Mouse (Mus musculus) heart, postnatal 25 days (tissue): ENCODE results near the gene Inmt. TPM values are rescaled to one million over a fixed set of nuclear protein-coding genes. Genes with fewer than 3 reads are reported as not detected.
A peak's percentile ranks its signal among the peaks of the same experiment; 100 is the strongest.
"Not testable (repeated sequence)": the region's sequence is repeated elsewhere in the genome, so short reads cannot be mapped to it uniquely, and the experiment has no call there.

ENCODE experiments used
- DNase-seq: peaks from one replicate; pipeline ENCODE4 v3.0.0; 2022; ENCODE audit warnings: low spot score
- intact Hi-C: fragments of 180-260 bp; cut with DNase I; formaldehyde crosslinking; loops from one replicate; pipeline ENCODE4 v1.15.1; 2025
- total RNA-seq, 2 experiments: library from RNA; stranded (reverse); gene quantifications; 2 replicates each; pipeline ENCODE4 v1.2.3; 2021

Inmt gene
- total RNA-seq = 10 to 100 TPM in 1 of 2 experiments, 1 to 10 TPM in 1; 9.5 to 10.2 TPM

DNA sequence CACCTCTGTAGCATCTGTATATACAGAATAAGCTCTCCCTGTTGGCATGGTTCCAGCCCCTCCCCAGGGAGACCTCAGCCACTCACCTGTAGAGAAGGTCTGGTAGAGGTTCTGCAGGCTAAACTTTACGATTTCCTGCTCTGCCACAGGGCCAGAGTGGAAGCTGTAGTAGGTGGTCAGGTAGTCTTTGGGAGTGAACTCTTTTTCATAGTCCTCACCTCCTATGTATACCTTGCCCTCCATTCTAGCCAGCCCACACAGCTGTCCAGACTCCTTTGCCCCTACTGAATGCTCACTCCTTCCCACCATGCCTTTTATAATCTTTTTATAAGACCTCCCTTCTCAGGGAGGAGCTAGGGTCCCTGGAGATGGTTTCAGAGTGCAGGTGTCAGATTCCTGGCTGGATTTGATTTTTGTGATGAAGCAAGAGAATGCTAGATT, at the start of gene Inmt:
Gene Inmt (minus strand): TSS at position 303 of the 441 bp plus-strand sequence.
- intact Hi-C loops = loop anchor here (5.0 kb wide), 1 partner anchor 362 kb away; no protein-coding TSS in a partner anchor

DNA sequence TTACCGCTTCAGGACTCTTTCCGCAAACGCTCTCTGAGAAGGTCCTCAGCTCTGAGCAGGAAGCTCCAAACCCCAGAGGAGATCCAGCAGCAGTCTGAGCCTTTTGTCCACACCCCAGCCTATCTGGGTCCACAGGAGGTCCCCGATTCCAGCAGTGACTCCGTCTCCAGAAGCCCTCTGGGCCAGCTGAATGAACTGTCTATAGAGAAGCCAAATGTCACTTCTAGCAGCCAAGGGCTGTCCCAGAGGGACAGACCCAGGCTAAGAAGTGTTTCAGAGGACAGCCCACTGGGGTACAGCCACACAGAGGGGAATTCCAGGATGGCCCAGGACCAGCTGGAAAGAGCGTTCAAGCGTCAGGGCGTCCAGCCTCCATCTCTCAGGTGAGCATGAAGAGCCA, 49.1 kb upstream of the Inmt start:
- intact Hi-C loops = no loop called here
- DNase-seq = no peak

More for the DNA sequence above, at the start of gene Inmt:
- DNase-seq = no peak

DNA sequence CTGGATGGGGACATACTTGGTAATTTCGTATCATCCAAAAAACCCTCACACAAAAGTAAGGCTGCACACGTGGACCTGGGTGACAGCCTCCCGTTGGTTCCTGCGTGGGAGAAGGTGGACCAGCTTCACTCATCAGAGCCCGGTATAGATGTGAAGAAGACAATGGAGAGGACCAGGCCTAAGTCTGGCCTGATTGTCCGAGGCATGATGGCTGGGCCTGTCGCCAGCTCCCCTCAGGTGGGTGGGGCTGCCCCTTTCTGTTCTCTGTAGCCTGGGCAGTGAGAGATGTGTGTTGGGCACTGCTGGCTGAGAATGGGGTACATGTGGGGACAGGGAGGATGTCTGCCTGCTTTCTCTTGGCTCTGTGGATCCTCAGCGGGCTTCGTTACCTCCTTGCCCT, 43.4 kb upstream of the Inmt start:
- intact Hi-C loops = no loop called here
- DNase-seq = no peak

DNA sequence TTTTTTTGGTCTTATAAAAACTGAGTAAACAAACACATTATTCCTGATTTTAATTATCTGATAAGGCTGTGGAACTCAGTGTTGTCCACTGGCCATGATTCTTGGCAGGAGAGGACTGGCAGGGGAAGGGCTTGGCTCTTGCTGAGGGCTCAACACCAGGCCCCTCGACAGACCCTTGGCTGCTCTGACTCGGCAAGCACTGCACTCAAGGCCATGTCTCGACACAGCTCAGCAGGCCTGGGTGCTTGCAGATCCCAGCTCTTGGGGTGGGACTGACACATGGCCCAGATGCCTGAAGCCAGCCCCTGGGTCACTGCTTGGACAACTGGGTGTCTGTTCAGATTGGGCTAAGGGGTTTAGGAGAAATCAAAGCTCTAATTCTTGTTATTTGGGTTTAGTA, 39.7 kb upstream of the Inmt start:
- DNase-seq = peak; percentile 62
- intact Hi-C loops = no loop called here

DNA sequence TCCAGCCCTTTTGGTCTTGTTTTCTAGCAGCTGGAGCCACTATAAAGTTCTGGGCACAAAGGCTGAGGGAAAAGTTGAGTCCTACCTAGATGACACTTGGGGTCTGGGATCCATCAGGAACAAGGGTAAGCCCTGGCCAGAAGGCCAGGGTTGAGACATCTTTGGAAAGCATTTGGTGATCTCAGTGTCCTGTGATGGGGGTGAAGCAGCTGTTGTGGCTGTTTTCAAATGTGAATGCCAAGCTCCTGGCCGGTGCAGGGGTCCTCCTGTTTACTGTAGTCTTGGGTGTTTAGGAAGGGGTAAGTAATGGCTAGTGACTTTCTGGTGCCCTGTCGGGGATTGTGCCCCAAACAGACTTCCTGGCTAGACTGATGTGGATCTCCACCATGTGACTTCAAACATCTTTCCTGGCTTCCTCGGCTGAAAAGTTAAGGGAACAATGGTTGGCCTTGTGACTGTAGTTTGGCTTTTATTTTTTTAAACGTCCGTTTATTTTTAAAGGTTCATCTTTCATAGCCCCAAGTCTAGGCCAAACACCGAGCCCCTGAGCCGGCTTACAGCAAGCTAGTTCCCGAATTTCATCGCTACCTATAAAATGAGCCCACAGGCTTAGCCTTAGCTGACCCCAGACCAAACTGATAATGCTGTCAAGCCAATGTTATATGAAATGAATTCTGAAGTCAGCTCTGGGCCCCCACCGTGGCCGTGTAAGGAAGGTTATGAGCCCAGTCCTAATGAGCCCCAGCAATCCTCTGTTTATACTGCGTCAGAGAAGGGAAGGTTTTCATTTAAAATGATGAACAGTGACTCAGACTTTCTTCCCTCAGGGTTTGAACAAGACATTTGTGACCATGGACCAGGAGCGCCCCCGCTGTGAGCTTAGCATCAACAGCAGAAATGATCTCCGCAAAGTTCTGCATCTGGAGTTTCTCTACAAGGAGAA, 35.9 kb upstream of the Inmt start:
- intact Hi-C loops = no loop called here
- peak; percentile 40 for DNase-seq

DNA sequence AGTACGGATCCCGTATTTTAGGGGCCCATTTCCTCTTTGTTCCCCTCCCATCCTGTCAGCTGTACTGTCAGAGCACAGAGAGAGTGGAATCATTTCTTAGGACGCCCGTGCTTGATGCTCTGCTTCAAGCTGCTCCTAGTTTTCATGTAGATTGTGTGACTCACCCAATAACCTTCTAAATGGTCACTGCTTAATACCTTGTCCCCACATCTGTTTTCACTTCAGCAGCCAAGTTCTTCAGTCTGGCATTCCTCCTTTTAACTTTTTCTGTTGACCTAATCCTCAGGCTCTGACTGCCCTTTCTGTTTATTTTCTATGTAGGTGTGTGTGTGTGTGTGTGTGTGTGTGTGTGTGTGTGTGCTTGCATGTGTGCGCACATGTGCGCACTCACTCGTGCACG, 32.9 kb upstream of the Inmt start:
- intact Hi-C loops = no loop called here
- no peak for DNase-seq

DNA sequence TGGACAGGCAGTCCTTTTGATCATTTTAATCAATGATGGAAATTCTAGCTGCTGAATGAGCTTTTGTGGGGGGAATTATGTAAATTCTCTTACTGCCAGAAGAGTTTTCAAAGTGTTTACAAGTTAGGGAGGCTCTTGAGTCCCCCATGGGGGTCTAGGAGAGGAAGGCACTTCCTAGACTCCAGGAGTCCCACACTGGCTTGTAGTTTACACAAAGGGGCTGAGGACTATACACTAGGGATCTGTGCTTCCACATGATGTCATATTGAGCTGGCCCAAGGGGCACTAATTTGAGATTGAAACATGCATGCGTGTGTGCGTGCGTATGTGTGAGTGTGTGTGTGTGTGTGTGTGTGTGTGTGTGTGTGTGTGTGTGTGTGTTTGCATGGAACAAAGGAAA, 29.1 kb upstream of the Inmt start:
- intact Hi-C loops = no loop called here

DNA sequence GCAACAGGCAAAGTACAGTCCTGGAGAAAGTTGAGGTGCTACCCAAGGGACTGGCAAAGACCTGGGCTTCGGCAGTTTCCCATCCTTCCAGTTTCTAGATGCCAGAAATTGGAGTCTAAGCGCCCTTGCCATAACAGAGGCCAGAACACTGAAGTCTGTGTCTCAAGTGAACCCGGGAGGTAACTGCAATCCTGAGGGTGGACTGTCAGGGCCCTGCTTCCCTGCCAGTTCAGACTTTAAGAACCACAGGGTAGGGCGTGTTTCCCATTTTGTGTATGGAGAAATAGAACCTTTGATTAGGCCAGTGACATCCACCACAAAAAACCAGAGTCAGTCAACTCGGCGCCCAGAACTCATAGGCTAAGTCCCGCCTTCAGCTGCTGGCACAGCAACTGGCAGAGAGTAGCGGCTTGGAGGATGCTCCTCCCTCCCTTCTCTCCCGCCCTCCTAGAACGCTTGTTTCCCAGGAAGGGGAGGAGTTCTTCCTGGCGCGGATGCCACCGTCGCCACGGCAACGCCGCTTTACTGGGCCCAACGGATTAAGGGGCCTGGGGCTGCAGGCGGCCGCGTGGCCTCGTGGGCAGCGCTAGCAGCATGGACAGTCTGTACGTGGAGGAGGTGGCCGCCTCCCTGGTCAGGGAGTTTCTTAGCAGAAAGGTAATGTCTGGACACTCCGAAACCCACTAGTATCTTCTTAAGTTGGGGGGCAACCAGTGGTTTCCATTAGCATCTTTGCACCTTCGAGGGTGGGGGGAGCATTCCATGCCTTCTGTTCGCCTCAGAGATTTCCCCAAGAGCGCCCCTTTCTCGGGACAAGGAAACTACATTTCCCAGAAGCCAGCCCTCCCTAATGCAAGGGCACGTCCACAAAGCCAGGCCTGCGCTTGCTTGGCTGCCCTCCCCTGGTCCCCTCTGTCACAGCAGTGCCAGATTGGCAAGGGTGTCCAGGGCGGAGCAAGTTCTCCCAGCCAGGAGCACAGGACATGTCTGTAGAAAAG, 28.4 kb upstream of the Inmt start, which contains the start of gene Mindy4:
Gene Mindy4 (plus strand): TSS at position 471 of the 998 bp plus-strand sequence.
- intact Hi-C loops = no loop called here
- peak; percentile 89 for DNase-seq

More for the DNA sequence above, 29.1 kb upstream of the Inmt start:
- DNase-seq = no peak

DNA sequence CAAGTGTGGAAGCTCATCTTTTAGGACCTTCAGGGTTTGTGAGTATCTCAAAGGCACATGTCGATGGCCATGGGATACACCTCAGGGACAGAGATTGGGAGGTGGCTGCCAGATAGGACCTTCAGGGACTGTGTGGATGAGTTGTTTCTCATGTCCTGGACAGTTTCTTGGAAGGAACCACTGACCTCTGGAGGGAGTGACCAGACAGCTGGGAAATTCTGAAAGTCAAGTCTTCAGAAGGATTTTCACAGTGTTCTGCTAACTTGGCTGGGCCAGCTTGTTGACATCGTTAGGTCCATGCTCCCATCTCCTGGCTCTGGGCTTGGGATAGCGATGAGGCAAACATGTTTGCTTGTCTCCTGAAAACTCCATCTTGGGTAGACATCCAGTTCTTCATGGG, 24.2 kb upstream of the Inmt start:
- intact Hi-C loops = no loop called here
- peak; percentile 48 for DNase-seq

DNA sequence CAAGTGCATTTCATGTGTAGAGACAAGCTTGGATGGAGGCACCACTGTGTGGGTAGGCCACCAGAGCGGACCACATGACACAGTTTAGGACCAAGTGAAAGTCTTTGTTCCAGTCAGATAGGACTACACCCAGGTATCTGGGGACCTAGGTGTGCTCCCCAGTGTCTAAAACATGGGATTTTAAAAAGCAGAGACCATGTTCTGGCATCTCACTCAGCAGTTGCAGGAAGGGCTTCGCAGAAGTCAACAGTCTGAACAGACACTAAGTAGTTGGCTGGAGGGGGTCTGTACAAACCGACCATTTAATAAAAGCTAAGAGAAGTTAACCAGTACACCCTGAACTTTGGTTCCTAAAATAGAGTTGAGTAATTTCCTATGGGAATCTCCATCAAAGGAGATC, 18.3 kb upstream of the Inmt start:
- no peak for DNase-seq

DNA sequence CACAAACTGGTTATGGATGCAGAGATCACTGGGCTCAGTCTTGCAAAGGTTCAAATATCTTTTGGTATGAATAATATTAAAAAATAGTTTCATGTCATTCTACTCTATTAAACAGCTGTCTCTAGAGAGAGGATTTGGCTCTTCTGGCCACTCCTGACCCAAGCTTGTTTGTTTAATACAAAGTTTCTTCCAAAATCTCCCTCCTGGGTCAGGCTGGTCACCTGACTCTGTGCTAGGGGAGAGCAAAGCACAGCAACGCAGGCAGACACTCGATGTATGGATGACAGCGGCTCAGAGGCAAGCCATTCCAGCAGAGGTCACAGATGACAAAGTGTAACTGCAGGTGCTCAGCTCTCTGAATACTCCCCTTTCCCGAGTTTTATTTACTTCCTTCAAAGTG, 16.7 kb upstream of the Inmt start:
- DNase-seq = no peak

More for the DNA sequence above, 18.3 kb upstream of the Inmt start:
- intact Hi-C loops = no loop called here

DNA sequence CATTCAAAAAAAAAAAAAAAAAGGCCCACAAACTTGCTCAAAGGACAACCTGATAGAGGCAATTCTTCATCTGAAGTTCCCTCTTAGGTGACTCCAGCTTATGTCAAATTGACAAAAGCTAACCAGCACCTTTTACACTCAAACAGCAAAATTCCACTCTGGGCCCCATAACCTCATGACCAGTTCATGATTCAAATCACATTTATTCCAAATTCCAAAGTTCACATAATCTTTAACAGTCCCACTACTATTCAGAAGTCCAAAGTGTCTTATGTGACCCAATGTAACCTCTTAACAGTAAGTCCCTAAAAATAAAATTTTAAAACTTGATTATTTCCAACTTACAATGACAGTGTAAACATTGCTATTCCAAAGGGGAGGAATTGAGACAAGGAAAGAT, 14.6 kb upstream of the Inmt start:
- intact Hi-C loops = no loop called here

More for the DNA sequence above, 16.7 kb upstream of the Inmt start:
- intact Hi-C loops = no loop called here

DNA sequence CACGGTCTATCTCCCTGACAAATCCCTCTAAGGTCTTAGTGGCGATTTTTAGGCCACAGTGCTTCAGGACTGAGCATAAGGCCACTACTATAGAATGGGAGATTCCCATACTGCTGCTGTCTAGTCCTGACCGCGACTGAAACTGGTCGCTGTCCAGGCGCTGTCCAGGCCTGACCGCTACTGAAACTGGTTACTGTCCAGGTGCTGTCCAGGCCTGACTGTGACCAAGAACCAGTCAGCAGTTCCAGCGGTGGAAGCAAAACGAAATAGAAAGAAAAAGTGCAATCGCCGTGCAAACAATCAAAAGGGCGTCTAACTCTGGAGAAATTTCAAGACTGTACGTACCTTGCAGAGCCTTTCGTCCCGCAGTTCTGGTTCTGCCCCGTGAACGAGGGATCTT, 13.0 kb upstream of the Inmt start:
- intact Hi-C loops, DNase-seq: not testable (repeated sequence)

More for the DNA sequence above, 14.6 kb upstream of the Inmt start:
- no peak for DNase-seq

DNA sequence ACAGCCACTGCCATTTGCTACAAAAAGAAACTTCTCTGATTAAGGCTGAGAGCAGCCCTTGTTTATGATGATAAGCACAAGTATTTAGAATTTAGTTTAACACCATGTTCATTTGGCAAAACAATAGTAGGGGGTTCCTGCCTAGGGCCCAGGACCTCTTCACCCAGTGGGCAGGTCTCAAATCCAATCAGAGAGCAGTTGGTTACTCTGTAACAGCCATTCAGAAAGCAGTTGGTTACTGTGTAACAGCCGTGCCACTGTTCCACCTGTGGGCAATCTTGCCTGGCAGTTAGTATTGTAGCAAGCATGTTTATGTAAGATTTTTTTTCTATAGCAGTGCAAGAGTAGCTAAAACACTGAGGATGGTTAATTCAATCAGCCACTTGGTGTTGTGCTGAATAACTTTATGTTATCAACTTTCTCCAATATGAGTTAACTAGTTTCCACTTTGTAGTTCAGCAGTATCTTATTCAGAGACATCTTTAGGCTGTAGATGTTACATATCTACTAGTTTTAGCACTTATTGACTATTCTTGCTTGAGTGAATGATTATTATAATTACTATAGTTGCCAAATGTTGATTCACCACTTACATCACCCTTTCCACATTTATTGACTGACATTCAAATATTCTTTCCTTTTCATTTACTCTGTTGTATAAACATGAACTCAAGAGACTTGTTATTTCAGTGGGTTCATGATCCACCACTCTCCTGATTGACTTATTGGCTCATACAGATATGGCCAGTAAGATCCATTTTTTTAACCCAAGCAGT, 8.0 kb upstream of the Inmt start:
- intact Hi-C loops = no loop called here

DNA sequence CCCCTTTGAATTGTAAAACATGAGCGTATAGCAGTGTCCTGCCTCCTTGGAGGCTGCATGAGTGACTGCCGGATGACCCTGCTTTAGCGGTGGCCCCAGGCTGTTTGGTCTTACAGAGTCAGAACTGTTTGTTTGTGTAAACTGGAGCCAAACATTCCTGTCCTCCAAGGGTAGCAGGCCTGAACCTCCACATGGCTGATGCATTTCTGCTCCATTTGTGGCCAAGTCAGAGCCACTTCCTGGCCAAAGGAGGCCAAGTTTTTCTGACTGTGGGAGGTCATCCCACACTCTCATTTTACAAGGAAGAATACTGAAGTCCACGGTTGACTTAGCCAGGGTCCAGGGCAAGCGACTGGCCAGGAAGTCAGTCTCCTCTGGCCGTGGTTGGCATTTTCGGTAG, 4.7 kb upstream of the Inmt start:
- intact Hi-C loops = no loop called here
- DNase-seq = peak; percentile 21

More for the DNA sequence above, 8.0 kb upstream of the Inmt start:
- no peak for DNase-seq

DNA sequence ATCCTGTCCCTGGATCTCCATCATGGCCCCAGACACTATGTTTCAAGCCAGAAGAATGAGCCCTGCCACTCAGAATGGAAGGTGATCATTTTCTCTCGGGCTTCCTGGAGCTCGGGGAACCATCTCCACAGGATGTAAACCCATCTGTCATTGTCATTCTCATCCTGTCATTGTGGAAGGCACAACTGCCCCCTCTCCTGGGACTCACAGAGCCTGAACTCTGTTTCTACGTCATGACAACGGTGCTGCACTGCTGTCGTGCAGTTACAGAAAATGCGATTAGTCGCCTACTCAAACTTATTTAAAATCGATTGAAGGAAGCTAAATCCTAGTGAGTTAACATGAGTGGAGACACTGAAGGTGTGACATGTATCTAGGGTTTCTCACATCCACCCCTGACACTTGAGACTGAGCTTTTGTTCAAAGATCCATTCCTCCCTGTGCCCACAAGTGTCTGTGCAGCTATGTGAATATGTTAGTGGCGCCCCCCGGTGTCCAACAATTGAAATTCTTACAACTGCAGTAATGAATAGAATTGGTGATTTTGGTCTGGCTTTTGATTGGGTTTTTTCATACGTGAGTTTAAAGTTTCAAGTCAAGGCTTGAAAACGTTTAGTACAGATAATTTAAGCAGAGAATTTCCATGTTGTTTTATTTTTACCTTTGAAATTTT, 2.4 kb upstream of the Inmt start:
- no peak for DNase-seq
- intact Hi-C loops = no loop called here

DNA sequence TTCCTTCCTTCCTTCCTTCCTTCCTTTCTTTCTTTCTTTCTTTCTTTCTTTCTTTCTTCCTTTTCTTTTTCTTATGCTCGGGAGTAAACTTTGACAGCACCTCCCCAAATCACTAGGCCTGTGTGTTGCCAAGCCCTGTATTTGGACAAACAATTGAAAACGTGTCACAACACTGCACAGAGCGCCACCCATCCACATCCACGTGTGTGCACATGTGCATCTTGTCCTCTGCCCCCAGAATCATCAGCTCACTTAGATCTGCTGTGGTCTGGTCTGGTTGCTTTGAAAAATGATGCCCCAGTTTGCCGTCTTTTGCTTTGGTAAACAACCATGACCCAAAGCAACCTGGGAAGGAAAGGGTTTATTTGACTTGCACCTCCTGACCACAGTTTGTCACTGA, 1.0 kb upstream of the Inmt start:
- intact Hi-C loops = no loop called here
- DNase-seq = peak; percentile 35

DNA sequence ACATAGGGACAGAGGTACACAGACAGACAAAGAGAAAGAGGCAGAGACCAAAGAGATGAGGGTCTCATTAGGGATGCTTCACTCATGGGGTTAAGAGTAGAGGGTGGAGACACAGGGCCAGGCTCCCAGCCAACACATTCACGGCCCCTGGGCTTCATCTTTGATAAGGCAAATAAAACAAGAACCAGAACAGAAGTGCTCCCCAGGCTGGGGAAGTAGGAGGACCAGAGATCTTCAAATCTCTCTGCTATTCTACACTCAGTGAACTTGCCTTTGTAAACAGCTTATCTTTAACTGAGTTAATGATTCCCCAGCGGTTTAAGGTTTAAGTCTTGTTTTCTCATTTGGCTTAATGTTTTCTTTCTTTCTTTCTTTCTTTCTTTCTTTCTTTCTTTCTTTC, 613 bp upstream of the Inmt start:
- no peak for DNase-seq
- intact Hi-C loops = no loop called here

DNA sequence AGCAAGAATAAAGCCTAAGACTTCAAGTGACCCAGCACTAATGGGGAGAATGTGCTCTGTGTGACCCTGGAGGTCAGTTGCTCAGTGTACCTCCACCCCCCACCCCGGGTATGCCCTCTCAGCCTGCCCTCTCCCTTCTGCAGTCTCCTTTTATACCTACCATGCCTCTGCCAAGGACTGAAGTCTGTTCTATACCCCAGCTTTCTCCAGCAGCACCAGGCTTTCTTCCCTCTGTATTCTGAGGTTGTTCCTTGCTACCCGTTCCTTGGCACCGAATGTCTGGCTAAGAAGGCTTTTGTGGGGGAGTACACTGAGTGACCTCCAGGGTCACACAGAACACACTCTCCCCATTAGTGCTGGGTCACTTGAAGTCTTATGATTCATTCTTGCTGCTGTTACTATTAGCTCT, 898 bp downstream of the Inmt start:
- DNase-seq = no peak
- intact Hi-C loops = loop anchor here (5.0 kb wide), 1 partner anchor 362 kb away; no protein-coding TSS in a partner anchor
